Mouse (Mus musculus) layer of hippocampus, postnatal 25 days (tissue): Measurements from ENCODE around the gene Aknad1. TPM values are rescaled to one million over a fixed set of nuclear protein-coding genes. Genes with fewer than 3 reads are reported as not detected.

Experiments
- DNase-seq, 2 experiments: peaks; one replicate each; pipeline ENCODE4 v3.0.0; 2022; ENCODE audit warnings: mixed read lengths in 2 of 2, low spot score in 1 of 2; ENCODE audit errors: extremely low spot score in 1 of 2
- total RNA-seq, 2 experiments: library from RNA; stranded (reverse); gene quantifications; 2 replicates each; pipeline ENCODE4 v1.2.3; 2021

The Aknad1 gene
- total RNA-seq, 2 experiments from 2014 or later, result not detected

- DNase-seq, result no peak
Observed at GRCm38 (mm10) chr3:108781884-108782270, 42.4 kb downstream of the Aknad1 start.

- DNase-seq, result no peak
Observed at GRCm38 (mm10) chr3:108782364-108782895, 43.0 kb downstream of the Aknad1 start.

- no peak for DNase-seq
Observed at GRCm38 (mm10) chr3:108786520-108786919, 47.1 kb downstream of the Aknad1 start.

- no peak for DNase-seq
Observed at GRCm38 (mm10) chr3:108787754-108788454, 48.4 kb downstream of the Aknad1 start.

- no peak for DNase-seq
Observed at GRCm38 (mm10) chr3:108788455-108788794, 49.0 kb downstream of the Aknad1 start.

GRCm38 (mm10) chr3:108789299-108789698 lies 49.8 kb downstream of the Aknad1 start:
- no peak for DNase-seq

- DNase-seq, result no peak
Observed at GRCm38 (mm10) chr3:108790499-108790898, 51.0 kb downstream of the Aknad1 start.

GRCm38 (mm10) chr3:108791054-108791706 lies 51.7 kb downstream of the Aknad1 start:
- DNase-seq, result no peak

GRCm38 (mm10) chr3:108792420-108792819 lies 53.0 kb downstream of the Aknad1 start:
- no peak for DNase-seq

GRCm38 (mm10) chr3:108794780-108795179 lies 55.3 kb downstream of the Aknad1 start:
- no peak for DNase-seq

- no peak for DNase-seq
Observed at GRCm38 (mm10) chr3:108795554-108796299, 56.3 kb downstream of the Aknad1 start.

GRCm38 (mm10) chr3:108796386-108796785 lies 56.9 kb downstream of the Aknad1 start:
- DNase-seq, result no peak

- DNase-seq, result no peak
Observed at GRCm38 (mm10) chr3:108797723-108798122, 58.3 kb downstream of the Aknad1 start.

GRCm38 (mm10) chr3:108798375-108798774 lies 58.9 kb downstream of the Aknad1 start:
- no peak for DNase-seq

- no peak for DNase-seq
Observed at GRCm38 (mm10) chr3:108805622-108806021, 66.2 kb downstream of the Aknad1 start.

GRCm38 (mm10) chr3:108810747-108811263 lies 71.3 kb downstream of the Aknad1 start:
- DNase-seq, result no peak

- DNase-seq, result no peak
Observed at GRCm38 (mm10) chr3:108815631-108816030, 76.2 kb downstream of the Aknad1 start.

GRCm38 (mm10) chr3:108830493-108830892 lies 91.0 kb downstream of the Aknad1 start:
- no peak for DNase-seq

GRCm38 (mm10) chr3:108831750-108832149 lies 92.3 kb downstream of the Aknad1 start:
- DNase-seq, result no peak
